Mouse (Mus musculus): ENCODE measurements around the gene Zfp362.

GRCm38 (mm10) chr4:128849686-128850085 lies 43.8 kb upstream of the Zfp362 start:
- TF ChIP-seq POLR2A (IDR thresholded peaks at IDR 0.05; ENCODE audit: borderline replicate concordance, low read depth, low read length) (no peak), CTCF (IDR thresholded peaks at IDR 0.05; ENCODE audit: low read depth, low read length) (no peak)

Data from bone marrow macrophage, adult 2 months (primary cell).